Mouse (Mus musculus): ENCODE data around the gene Lrrtm3.

Gene Lrrtm3

DNA sequence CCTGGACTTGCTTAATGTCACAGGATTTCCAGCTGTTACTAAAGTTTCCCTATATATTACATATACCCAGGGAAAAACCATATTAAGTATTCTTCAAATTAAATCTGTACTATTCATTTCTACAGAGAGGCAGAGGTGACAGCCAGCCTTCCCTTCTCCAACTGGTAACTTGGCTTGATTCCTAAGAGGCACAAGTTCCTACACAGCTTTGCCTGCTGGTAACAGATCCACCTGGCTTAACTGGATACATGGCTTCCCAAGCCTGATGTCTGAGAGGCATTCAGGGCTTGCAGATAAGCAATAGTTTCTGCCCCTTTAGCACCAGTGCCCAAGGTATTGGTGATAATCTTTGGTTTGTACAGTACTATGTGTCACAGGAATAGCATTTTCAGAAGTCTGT, 190.2 kb downstream of the Lrrtm3 start:
- DNase-seq (ENCODE audit: low spot score): no peak

GRCm38 (mm10) chr10:63894612-63895011, 195.5 kb downstream of the Lrrtm3 start:
- DNase-seq (ENCODE audit: low spot score): no peak

GRCm38 (mm10) chr10:63886449-63887088, 203.5 kb downstream of the Lrrtm3 start:
- no peak for DNase-seq (ENCODE audit: low spot score)

DNA sequence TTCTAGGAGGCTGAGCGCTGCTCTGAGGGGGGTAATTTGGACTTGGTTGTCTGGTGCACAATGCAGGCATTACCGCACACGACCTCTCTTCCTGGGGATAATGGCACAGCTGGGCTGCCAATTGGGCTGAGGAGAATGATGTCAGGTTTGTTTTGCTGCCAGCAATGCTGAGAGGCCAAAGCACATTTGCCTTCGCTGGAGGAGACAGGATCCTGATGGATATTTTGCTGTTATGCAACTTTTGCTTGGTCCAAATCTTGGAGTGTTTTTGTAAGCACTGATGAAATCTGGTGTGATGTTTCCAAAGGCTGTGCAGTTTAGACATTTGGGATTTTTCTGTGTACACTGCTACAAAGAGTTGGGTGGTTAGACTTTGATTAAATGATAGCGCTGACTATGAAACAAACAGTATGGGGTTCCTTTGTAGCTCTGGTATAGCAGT, 209.6 kb downstream of the Lrrtm3 start:
- peak; percentile 7 for DNase-seq (ENCODE audit: low spot score)
